Mouse (Mus musculus): Measurements from ENCODE around the gene Ybx2. TPM values are rescaled to one million over a fixed set of nuclear protein-coding genes. Genes with fewer than 3 reads are reported as not detected.
A peak's percentile ranks its signal among the peaks of the same experiment; 100 is the strongest.
"Not testable (repeated sequence)": the region's sequence is repeated elsewhere in the genome, so short reads cannot be mapped to it uniquely, and the experiment has no call there.

Ybx2 gene
- total RNA-seq, 2 experiments from 2014 or later, result 5.1 to 6.4 TPM

GRCm38 (mm10) chr11:69914372-69914764 lies 21.2 kb upstream of the Ybx2 start:
- DNase-seq (ENCODE audit: low spot score in 2 of 2), result no peak

GRCm38 (mm10) chr11:69914917-69915430 lies 20.6 kb upstream of the Ybx2 start:
- no peak for DNase-seq (ENCODE audit: low spot score in 2 of 2)

GRCm38 (mm10) chr11:69915667-69916627 lies 19.6 kb upstream of the Ybx2 start:
- DNase-seq (ENCODE audit: low spot score in 2 of 2), result no peak

GRCm38 (mm10) chr11:69916652-69917378 lies 18.8 kb upstream of the Ybx2 start:
- DNase-seq (ENCODE audit: low spot score in 2 of 2), result not testable (repeated sequence)

GRCm38 (mm10) chr11:69917379-69917948 lies 18.1 kb upstream of the Ybx2 start:
- no peak for DNase-seq (ENCODE audit: low spot score in 2 of 2)

- DNase-seq (ENCODE audit: low spot score in 2 of 2), result no peak
These were observed 17.5 kb upstream of the Ybx2 start for GRCm38 (mm10) chr11:69918118-69918517.

GRCm38 (mm10) chr11:69919053-69919452 lies 16.5 kb upstream of the Ybx2 start:
- no peak for DNase-seq (ENCODE audit: low spot score in 2 of 2)

GRCm38 (mm10) chr11:69919661-69920265 lies 15.8 kb upstream of the Ybx2 start:
- DNase-seq (ENCODE audit: low spot score in 2 of 2), result peak in 1 of 2 experiments; percentile 78

- DNase-seq (ENCODE audit: low spot score in 2 of 2), result peak; percentile 40 to 58
These were observed 15.1 kb upstream of the Ybx2 start for GRCm38 (mm10) chr11:69920266-69921031.

- DNase-seq (ENCODE audit: low spot score in 2 of 2), result peak; percentile 100
These were observed 14.2 kb upstream of the Ybx2 start, which contains the start of gene Eif5a for GRCm38 (mm10) chr11:69921114-69922011. Gene Eif5a (minus strand): TSS chr11:69921958.

GRCm38 (mm10) chr11:69922012-69922756 lies 13.4 kb upstream of the Ybx2 start:
- DNase-seq (ENCODE audit: low spot score in 2 of 2), result no peak

- no peak for DNase-seq (ENCODE audit: low spot score in 2 of 2)
These were observed 12.8 kb upstream of the Ybx2 start for GRCm38 (mm10) chr11:69922796-69923195.

GRCm38 (mm10) chr11:69927501-69927900 lies 8.1 kb upstream of the Ybx2 start:
- DNase-seq (ENCODE audit: low spot score in 2 of 2), result no peak

GRCm38 (mm10) chr11:69929712-69930111 lies 5.9 kb upstream of the Ybx2 start:
- no peak for DNase-seq (ENCODE audit: low spot score in 2 of 2)

GRCm38 (mm10) chr11:69930176-69930575 lies 5.4 kb upstream of the Ybx2 start:
- DNase-seq (ENCODE audit: low spot score in 2 of 2), result not testable (repeated sequence)

GRCm38 (mm10) chr11:69930967-69931537 lies 4.5 kb upstream of the Ybx2 start:
- no peak for DNase-seq (ENCODE audit: low spot score in 2 of 2)

GRCm38 (mm10) chr11:69931769-69932168 lies 3.8 kb upstream of the Ybx2 start:
- no peak for DNase-seq (ENCODE audit: low spot score in 2 of 2)

GRCm38 (mm10) chr11:69932254-69932653 lies 3.3 kb upstream of the Ybx2 start:
- no peak for DNase-seq (ENCODE audit: low spot score in 2 of 2)
